Mouse (Mus musculus) lung, postnatal 14 days (tissue): ENCODE results near the gene Sele.

Source experiments
- DNase-seq: peaks from one replicate; pipeline ENCODE4 v3.0.0; 2021

The Sele gene

DNA sequence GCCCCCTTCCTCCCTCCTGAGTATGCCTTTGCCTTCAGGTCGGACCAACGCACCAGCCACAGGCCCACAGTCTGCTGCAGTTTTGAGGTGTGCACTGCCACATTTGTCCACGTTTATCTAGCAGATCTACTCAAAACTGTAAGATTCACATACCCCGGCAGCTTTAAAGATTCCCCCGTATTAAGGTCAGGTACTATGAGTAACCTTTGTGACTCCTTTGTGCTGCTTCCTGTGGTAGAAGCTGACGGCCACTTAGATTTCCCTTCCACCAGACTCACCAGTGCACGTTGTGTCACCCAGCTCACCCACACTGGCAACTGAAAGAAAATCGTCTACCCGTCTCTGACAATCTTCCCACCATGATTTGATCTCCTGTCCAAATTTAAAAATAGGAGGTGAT is 25.1 kb downstream of the Sele start:
- no peak for DNase-seq

DNA sequence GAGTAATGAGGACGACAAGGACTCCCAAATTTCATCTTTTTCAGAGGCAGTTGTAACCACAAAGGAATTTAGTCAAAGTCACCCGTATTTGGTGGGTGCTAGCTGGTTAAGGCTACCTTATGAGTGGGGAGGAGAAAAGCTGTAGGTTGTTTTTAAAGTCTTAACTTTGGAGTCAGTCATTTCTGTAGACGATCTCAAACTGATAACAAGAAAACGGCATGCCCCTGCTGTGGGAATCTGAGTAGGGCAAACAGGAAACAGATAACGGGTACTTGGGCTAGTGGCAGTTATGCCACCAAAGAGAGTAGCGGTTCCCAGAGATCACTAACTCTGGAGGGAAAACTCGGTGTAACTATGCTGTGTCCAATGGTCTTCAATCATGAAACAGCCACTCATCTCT is 25.8 kb downstream of the Sele start:
- no peak for DNase-seq

GRCm38 (mm10) chr1:164074606-164075140 is 26.6 kb downstream of the Sele start:
- no peak for DNase-seq

- DNase-seq = no peak
Measured at GRCm38 (mm10) chr1:164075416-164075815, 27.4 kb downstream of the Sele start.

DNA sequence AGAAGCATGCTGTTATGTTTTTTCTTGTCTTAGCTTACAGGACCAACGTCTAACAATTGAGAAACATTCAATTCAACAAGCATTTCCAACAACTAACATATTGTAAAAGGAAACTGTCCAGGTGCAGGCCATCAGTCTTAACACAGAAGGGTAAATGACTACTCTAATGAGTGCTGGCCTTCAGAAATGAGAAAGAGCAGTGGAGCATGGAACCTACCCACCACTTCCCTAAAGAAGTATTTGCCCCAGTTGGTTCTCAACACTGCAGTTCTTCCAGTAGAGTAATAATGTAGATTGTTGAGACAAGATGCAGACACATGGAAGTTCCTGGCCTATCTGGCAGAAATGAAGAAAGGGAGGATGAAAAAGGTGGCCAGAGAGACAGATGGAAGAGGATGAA is 28.4 kb downstream of the Sele start:
- DNase-seq = no peak

DNA sequence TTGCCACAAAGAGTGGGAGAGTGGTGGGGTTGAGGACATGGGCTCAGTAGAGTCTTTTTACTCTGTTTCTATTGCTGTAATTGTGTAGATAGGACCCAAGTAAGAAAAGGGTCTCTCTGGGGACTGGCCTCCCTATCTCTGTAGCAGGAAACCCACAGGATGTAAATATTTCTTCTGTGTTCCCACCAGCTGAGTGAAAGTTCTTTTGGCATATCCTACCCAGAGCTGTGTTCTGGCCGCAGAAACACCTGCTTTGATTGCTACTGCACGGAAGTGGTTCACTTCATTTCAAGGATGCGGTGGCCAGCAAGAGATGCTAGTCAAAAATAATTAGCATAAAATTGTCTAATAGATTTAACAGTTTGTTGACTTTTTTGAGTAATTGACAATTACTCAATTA is 29.0 kb downstream of the Sele start:
- no peak for DNase-seq

DNA sequence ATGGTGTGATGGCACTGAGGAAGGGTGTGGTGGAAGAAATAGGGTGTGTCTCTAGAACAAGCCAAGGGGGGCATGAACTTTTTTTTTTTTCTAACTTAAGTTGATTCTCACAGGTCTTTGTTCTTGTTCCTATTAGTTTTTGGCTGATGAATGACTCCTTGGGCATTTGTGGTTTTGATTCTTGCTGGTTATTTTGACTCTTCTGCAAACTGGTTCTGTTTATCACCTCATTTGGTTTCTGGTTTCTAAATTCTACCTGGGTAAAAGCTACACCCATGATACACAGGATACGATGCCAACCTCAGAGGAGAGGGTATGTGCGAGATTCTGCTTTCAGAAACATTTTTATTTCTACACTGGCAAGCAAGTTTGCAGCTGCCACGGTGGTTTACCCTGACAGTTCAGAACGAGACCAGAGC is 30.3 kb downstream of the Sele start:
- DNase-seq = peak; percentile 4

- no peak for DNase-seq
Measured at GRCm38 (mm10) chr1:164079091-164079490, 31.1 kb downstream of the Sele start.

DNA sequence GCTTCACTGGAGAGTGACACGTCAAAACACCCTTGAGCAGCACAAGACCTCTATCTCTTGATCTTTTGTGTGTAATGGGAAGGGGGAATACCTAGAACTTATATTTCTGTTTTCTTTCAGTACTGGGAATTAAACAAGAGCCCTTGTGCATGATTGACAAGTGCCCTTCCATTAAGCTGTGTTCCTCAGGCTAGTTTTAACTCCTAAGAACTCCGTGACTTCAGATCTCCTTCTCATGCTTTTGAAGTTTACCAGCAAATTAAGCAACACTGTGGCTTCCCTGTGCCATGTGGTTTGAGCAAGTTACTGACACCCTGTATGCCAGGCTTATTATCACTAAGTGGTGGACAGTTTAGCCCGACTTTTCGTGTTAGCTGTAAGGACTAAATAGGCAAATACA is 35.0 kb downstream of the Sele start:
- DNase-seq = no peak

DNA sequence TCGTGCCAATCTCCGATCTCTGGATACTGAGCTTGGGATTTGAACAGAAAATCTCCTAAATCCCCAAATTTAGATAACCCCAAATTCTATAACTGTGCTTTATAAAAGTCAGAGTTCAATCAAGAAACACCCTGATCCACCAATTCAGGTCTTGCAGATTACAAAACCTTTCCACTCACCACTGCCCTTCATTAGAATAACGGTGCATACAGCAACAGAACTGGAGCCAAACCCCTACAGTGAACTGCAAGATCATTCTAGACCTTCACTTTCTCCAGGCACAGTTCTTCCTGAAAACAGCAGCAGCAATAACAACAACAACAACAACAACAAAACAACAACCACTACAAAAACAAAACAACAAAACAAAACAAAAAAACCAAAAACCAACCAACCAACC is 38.8 kb downstream of the Sele start:
- DNase-seq = no peak

- no peak for DNase-seq
Measured at GRCm38 (mm10) chr1:164087872-164088271, 39.8 kb downstream of the Sele start.

- no peak for DNase-seq
Measured at GRCm38 (mm10) chr1:164096780-164097179, 48.7 kb downstream of the Sele start.

- DNase-seq = no peak
Measured at GRCm38 (mm10) chr1:164097911-164098310, 49.9 kb downstream of the Sele start.

DNA sequence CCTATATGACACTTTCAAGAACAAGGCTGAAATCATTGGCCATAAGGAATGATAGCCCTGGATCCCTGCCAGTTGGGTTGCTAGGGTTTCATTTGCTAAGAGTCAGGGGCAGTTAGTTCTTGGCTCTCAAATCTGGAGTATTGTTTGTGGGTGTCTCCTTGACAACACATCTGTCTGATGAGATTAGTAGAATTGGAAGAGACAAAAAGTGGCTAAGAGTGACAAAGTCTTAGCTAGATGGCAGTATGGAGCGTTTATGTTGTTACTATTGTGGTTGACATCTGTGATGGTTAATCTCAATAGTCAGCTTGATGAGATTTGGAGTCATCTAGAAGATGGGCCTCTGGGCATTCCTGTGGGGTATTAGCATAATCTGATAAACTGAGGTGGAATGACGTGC is 50.3 kb downstream of the Sele start:
- no peak for DNase-seq
